Mouse (Mus musculus) macrophage (primary cell): ENCODE results near the gene Arhgef2. TPM values are rescaled to one million over a fixed set of nuclear protein-coding genes. Genes with fewer than 3 reads are reported as not detected.
"Not testable (repeated sequence)": the region's sequence is repeated elsewhere in the genome, so short reads cannot be mapped to it uniquely, and the experiment has no call there.

Source experiments
- H3K27ac ChIP-seq: fragments of 350-480 bp; formaldehyde crosslinking; 2 replicates; pipeline ENCODE4 v1.9.0; 2021
- H3K36me3 ChIP-seq: fragments of 350-480 bp; formaldehyde crosslinking; 2 replicates; pipeline ENCODE4 v1.9.0; 2021; ENCODE audit errors: inconsistent target
- H3K4me3 ChIP-seq: fragments of 350-480 bp; formaldehyde crosslinking; 2 replicates; pipeline ENCODE4 v1.9.0; 2021; ENCODE audit errors: inconsistent target
- H3K79me2 ChIP-seq: fragments of 350-480 bp; formaldehyde crosslinking; 2 replicates; pipeline ENCODE4 v1.9.0; 2021; ENCODE audit errors: inconsistent target
- WGBS: methylation state at CpG from one replicate; pipeline ENCODE4 v1.1.7; 2026; ENCODE audit warnings: inconsistent platforms; ENCODE audit not compliant: missing documents; 5-methylcytosine and 5-hydroxymethylcytosine counted together
- polyA plus RNA-seq: library from polyadenylated mRNA; stranded (reverse); fragments of 250-400 nt; gene quantifications from 3 replicates; pipeline ENCODE4 v1.2.4, GENCODE M21; 2018; ENCODE audit warnings: inconsistent platforms

Arhgef2 gene
- polyA plus RNA-seq, 1 experiment from 2014 or later, result 83.0 TPM

GRCm38 (mm10) chr3:88575540-88575939, 30.2 kb upstream of the Arhgef2 start, which contains the start of gene Ssr2:
Gene Ssr2 (plus strand): TSS chr3:88575876.
- Histone ChIP-seq H3K4me3 (no peak within 1 kb of the TSS), H3K36me3 (no peaks in the 10 kb centered on the region), H3K27ac (no peak within 1 kb of the TSS), H3K79me2 (peaks cover 9% of the 10 kb centered on the region)
- WGBS, result 90% methylated on average over 3 of the region's 3 CpGs

- not testable (repeated sequence) for H3K36me3 ChIP-seq, H3K4me3 ChIP-seq, H3K27ac ChIP-seq
- peaks cover 21% of the 10 kb centered on the region for H3K79me2 ChIP-seq
- WGBS, result 83% methylated on average over 5 of the region's 5 CpGs
These were observed 27.9 kb upstream of the Arhgef2 start for GRCm38 (mm10) chr3:88577846-88578245.

- WGBS, result 56% methylated on average over 8 of the region's 8 CpGs
- H3K4me3 ChIP-seq, result peak overlapping the region; percentile 71
These were observed 27.0 kb upstream of the Arhgef2 start for GRCm38 (mm10) chr3:88578498-88579424.

GRCm38 (mm10) chr3:88579454-88580117, 26.2 kb upstream of the Arhgef2 start:
- peaks cover 20% of the 10 kb centered on the region for H3K36me3 ChIP-seq
- under 1% methylated on average over 30 of the region's 34 CpGs for WGBS
- H3K79me2 ChIP-seq, result peaks cover 26% of the 10 kb centered on the region
- H3K4me3 ChIP-seq, result peak overlapping the region; percentile 71
- no peak overlapping the region for H3K27ac ChIP-seq

More at GRCm38 (mm10) chr3:88578498-88579424, 27.0 kb upstream of the Arhgef2 start:
- Histone ChIP-seq H3K27ac (no peak overlapping the region), H3K79me2 (peaks cover 26% of the 10 kb centered on the region), H3K36me3 (peaks cover 15% of the 10 kb centered on the region)

GRCm38 (mm10) chr3:88585769-88586168, 20.0 kb upstream of the Arhgef2 start:
- Histone ChIP-seq H3K4me3 (no peak overlapping the region), H3K79me2 (peaks cover 14% of the 10 kb centered on the region), H3K36me3 (peaks cover 50% of the 10 kb centered on the region), H3K27ac (no peak overlapping the region)
- WGBS, result 94% methylated on average over 6 of the region's 6 CpGs

GRCm38 (mm10) chr3:88586640-88587039, 19.1 kb upstream of the Arhgef2 start:
- H3K79me2 ChIP-seq, result peaks cover 7% of the 10 kb centered on the region; the same call in 1 of the 2 replicates
- no peak overlapping the region for H3K27ac ChIP-seq
- peaks cover 50% of the 10 kb centered on the region for H3K36me3 ChIP-seq
- H3K4me3 ChIP-seq, result no peak overlapping the region
- WGBS, result 95% methylated on average over 5 of the region's 5 CpGs

- Histone ChIP-seq H3K79me2 (no peaks in the 10 kb centered on the region), H3K27ac (no peak overlapping the region), H3K36me3 (peaks cover 30% of the 10 kb centered on the region), H3K4me3 (no peak overlapping the region)
- WGBS, result 79% methylated on average over 5 of the region's 5 CpGs
These were observed 15.5 kb upstream of the Arhgef2 start for GRCm38 (mm10) chr3:88590246-88590645.

GRCm38 (mm10) chr3:88591044-88591443, 14.7 kb upstream of the Arhgef2 start:
- WGBS, result 94% methylated on average over 3 of the region's 3 CpGs
- no peak overlapping the region for H3K4me3 ChIP-seq
- no peaks in the 10 kb centered on the region for H3K79me2 ChIP-seq
- no peak overlapping the region for H3K27ac ChIP-seq
- peaks cover 23% of the 10 kb centered on the region for H3K36me3 ChIP-seq

- H3K4me3 ChIP-seq, result peak overlapping the region; percentile 7
- 8% methylated on average over 9 of the region's 9 CpGs for WGBS
- no peaks in the 10 kb centered on the region for H3K79me2 ChIP-seq
- peaks cover 13% of the 10 kb centered on the region for H3K36me3 ChIP-seq
- H3K27ac ChIP-seq, result peak overlapping the region; percentile 40
These were observed 13.6 kb upstream of the Arhgef2 start for GRCm38 (mm10) chr3:88591950-88592731.

- Histone ChIP-seq H3K79me2 (no peaks in the 10 kb centered on the region), H3K27ac (peak overlapping the region; percentile 40), H3K4me3 (no peak overlapping the region), H3K36me3 (peaks cover 4% of the 10 kb centered on the region)
- WGBS, result 13% methylated on average over 10 of the region's 10 CpGs
These were observed 12.7 kb upstream of the Arhgef2 start for GRCm38 (mm10) chr3:88592942-88593576.

- 89% methylated on average over 9 of the region's 10 CpGs for WGBS
- no peaks in the 10 kb centered on the region for H3K79me2 ChIP-seq
- no peak overlapping the region for H3K27ac ChIP-seq
- no peak overlapping the region for H3K4me3 ChIP-seq
- no peaks in the 10 kb centered on the region for H3K36me3 ChIP-seq
These were observed 11.7 kb upstream of the Arhgef2 start for GRCm38 (mm10) chr3:88593893-88594580.

- WGBS, result 97% methylated on average over 3 of the region's 4 CpGs
- not testable (repeated sequence) for H3K79me2 ChIP-seq, H3K36me3 ChIP-seq, H3K4me3 ChIP-seq, H3K27ac ChIP-seq
These were observed 9.2 kb upstream of the Arhgef2 start for GRCm38 (mm10) chr3:88596547-88596946.

- Histone ChIP-seq H3K4me3 (no peak overlapping the region), H3K36me3 (no peaks in the 10 kb centered on the region), H3K79me2 (no peaks in the 10 kb centered on the region), H3K27ac (no peak overlapping the region)
- WGBS, result 96% methylated on average over 4 of the region's 4 CpGs
These were observed 3.3 kb upstream of the Arhgef2 start for GRCm38 (mm10) chr3:88602466-88602865.
